Mouse (Mus musculus) midbrain, embryonic 13.5 days (tissue): ENCODE measurements around the gene Hpcal1. TPM values are rescaled to one million over a fixed set of nuclear protein-coding genes. Genes with fewer than 3 reads are reported as not detected.
"Not testable (repeated sequence)": the region's sequence is repeated elsewhere in the genome, so short reads cannot be mapped to it uniquely, and the experiment has no call there.

Experiments used
- ATAC-seq: fragments of 200-750 bp; cut with Nextera tagmentation; 2 replicates; pipeline ENCODE4 v1.8.0; 2017; ENCODE audit warnings: mild to moderate bottlenecking, moderate TSS enrichment, moderate library complexity
- H3K27ac ChIP-seq: fragments of 300-500 bp; sonication (generic); 2 replicates; pipeline ENCODE4 v1.5.1; 2015; ENCODE audit warnings: inconsistent platforms, mild to moderate bottlenecking, moderate library complexity
- H3K27me3 ChIP-seq: fragments of 300-500 bp; sonication (generic); 2 replicates; pipeline ENCODE4 v1.6.1; 2015; ENCODE audit warnings: mild to moderate bottlenecking, inconsistent platforms
- H3K36me3 ChIP-seq: fragments of 300-500 bp; sonication (generic); 2 replicates; pipeline ENCODE4 v1.6.1; 2015; ENCODE audit warnings: mild to moderate bottlenecking, inconsistent platforms
- H3K4me1 ChIP-seq: fragments of 300-500 bp; sonication (generic); replicated peaks from 2 replicates; pipeline ENCODE4 v1.6.1; 2015; ENCODE audit warnings: inconsistent platforms
- H3K4me2 ChIP-seq: fragments of 300-500 bp; sonication (generic); replicated peaks from 2 replicates; pipeline ENCODE4 v1.6.1; 2015; ENCODE audit warnings: moderate library complexity, mild to moderate bottlenecking, inconsistent platforms
- H3K4me3 ChIP-seq: fragments of 300-500 bp; sonication (generic); replicated peaks from 2 replicates; pipeline ENCODE4 v1.5.1; 2015; ENCODE audit warnings: mild to moderate bottlenecking, inconsistent platforms
- H3K9ac ChIP-seq: fragments of 300-500 bp; sonication (generic); replicated peaks from 2 replicates; pipeline ENCODE4 v1.6.1; 2015; ENCODE audit warnings: mild to moderate bottlenecking, inconsistent platforms
- H3K9me3 ChIP-seq: fragments of 300-500 bp; sonication (generic); 2 replicates; pipeline ENCODE4 v1.6.1; 2016; ENCODE audit warnings: mild to moderate bottlenecking, inconsistent platforms
- WGBS: fragments of 180-500 bp; shearing (Covaris S2); methylation state at CpG from one replicate; pipeline ENCODE4 v1.1.7; 2015; 5-methylcytosine and 5-hydroxymethylcytosine counted together
- polyA plus RNA-seq: library from polyadenylated mRNA; unstranded; fragments of >200 nt; fragmentation: Nextera tagmentation; extraction: Ambion mirVana; gene quantifications from 2 replicates; pipeline ENCODE4 v1.2.1, GENCODE M21; 2015

Gene Hpcal1
- polyA plus RNA-seq, 1 experiment from 2014 or later, result 50.7 TPM

DNA sequence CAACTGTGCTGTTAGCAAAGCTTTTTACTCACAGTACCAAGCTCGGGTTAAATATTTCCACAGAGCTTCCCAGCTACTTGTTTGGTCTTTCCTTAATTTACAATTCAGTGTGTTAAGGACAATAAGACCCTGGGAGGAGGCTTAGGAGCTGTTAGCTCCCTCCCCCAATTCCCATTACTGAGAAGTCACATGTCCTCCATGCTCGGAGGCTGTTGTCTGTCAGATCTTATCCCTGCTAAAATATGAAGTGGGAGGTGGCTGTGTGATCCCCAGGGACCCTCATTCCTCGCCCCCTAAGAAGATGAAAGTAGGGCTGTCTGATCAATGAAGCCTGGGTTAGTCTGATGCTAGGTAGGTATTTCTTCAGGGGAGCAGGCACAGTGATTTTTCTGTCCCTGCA lies 88.4 kb downstream of the Hpcal1 start:
- peak overlapping the region; percentile 25; the same call in 1 of the 2 replicates for H3K27ac ChIP-seq
- ATAC-seq, result peak; percentile 80
- H3K4me3 ChIP-seq, result no peak overlapping the region
- H3K36me3 ChIP-seq, result no peaks in the 10 kb centered on the region
- no peak overlapping the region for H3K4me2 ChIP-seq
- peaks cover 7% of the 10 kb centered on the region for H3K4me1 ChIP-seq
- H3K27me3 ChIP-seq, result no peaks in the 10 kb centered on the region
- H3K9ac ChIP-seq, result no peak overlapping the region
- 11% methylated on average over 3 of the region's 3 CpGs for WGBS
- no peaks in the 10 kb centered on the region for H3K9me3 ChIP-seq

- Histone ChIP-seq H3K36me3 (peaks cover 12% of the 10 kb centered on the region), H3K27ac (no peak overlapping the region), H3K9ac (no peak overlapping the region), H3K9me3 (no peaks in the 10 kb centered on the region), H3K4me1 (no peaks in the 10 kb centered on the region), H3K4me3 (no peak overlapping the region), H3K4me2 (no peak overlapping the region), H3K27me3 (no peaks in the 10 kb centered on the region)
- ATAC-seq, result no peak
- WGBS, result 55% methylated on average over 3 of the region's 3 CpGs
Measured at GRCm38 (mm10) chr12:17789486-17789885, 98.8 kb downstream of the Hpcal1 start.

GRCm38 (mm10) chr12:17791111-17791510 lies 100.5 kb downstream of the Hpcal1 start:
- no peaks in the 10 kb centered on the region for H3K9me3 ChIP-seq
- H3K4me2 ChIP-seq, result no peak overlapping the region
- 89% methylated on average over 6 of the region's 6 CpGs for WGBS
- no peak overlapping the region for H3K4me3 ChIP-seq
- H3K9ac ChIP-seq, result no peak overlapping the region
- ATAC-seq, result no peak
- no peaks in the 10 kb centered on the region for H3K27me3 ChIP-seq
- H3K27ac ChIP-seq, result no peak overlapping the region
- H3K36me3 ChIP-seq, result peaks cover 11% of the 10 kb centered on the region
- no peaks in the 10 kb centered on the region for H3K4me1 ChIP-seq

GRCm38 (mm10) chr12:17792756-17793155 lies 102.1 kb downstream of the Hpcal1 start:
- H3K4me1 ChIP-seq, result no peaks in the 10 kb centered on the region
- 95% methylated on average over 1 of the region's 1 CpGs for WGBS
- ATAC-seq, result no peak

DNA sequence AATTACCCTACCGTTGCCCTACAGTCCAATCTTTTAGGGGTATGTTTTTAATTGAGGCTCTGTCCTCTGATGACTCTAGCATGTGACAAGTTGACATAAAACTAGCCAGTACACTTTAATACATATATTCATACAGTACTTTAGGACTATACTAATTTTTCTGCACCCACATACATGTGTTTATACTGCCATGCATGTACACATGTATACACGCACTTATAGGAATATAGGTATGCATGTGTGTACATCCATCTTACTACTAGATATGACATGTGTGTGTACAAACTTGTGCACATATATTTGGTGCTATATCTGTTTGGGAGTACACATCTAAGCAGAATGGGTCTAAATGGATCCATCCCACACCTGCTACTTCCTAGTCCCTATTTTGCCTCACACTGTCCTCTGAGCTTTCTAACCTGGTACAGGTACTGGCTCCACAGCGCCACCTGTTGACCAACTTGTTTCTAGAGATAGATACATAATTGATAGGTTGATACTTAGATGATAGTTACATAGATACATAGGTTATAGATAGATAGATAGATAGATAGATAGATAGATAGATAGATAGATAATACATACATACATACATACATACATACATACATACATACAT lies 105.1 kb downstream of the Hpcal1 start:
- ATAC-seq, result peak; percentile 62
- Histone ChIP-seq H3K27me3 (no peaks in the 10 kb centered on the region), H3K27ac (no peak overlapping the region), H3K36me3 (no peaks in the 10 kb centered on the region; the same call in 1 of the 2 replicates), H3K4me3 (no peak overlapping the region), H3K9me3 (no peaks in the 10 kb centered on the region), H3K4me2 (no peak overlapping the region), H3K9ac (no peak overlapping the region), H3K4me1 (no peaks in the 10 kb centered on the region)
- 65% methylated on average over 3 of the region's 3 CpGs for WGBS

More at GRCm38 (mm10) chr12:17792756-17793155, 102.1 kb downstream of the Hpcal1 start:
- Histone ChIP-seq H3K36me3 (no peaks in the 10 kb centered on the region; the same call in 1 of the 2 replicates), H3K27ac (no peak overlapping the region), H3K9ac (no peak overlapping the region), H3K4me3 (no peak overlapping the region), H3K27me3 (no peaks in the 10 kb centered on the region), H3K4me2 (no peak overlapping the region), H3K9me3 (no peaks in the 10 kb centered on the region)

- not testable (repeated sequence) for H3K4me3 ChIP-seq, H3K36me3 ChIP-seq, H3K4me1 ChIP-seq, H3K9me3 ChIP-seq, H3K9ac ChIP-seq, ATAC-seq, H3K4me2 ChIP-seq, H3K27ac ChIP-seq, H3K27me3 ChIP-seq
- 90% methylated on average over 11 of the region's 11 CpGs for WGBS
Measured at GRCm38 (mm10) chr12:17798261-17798660, 107.6 kb downstream of the Hpcal1 start.

- 43% methylated on average over 2 of the region's 2 CpGs for whole genome bisulfite sequencing
- Histone ChIP-seq H3K4me1 (no peaks in the 10 kb centered on the region), H3K27me3 (no peaks in the 10 kb centered on the region)
Measured at GRCm38 (mm10) chr12:17808542-17808941, 117.9 kb downstream of the Hpcal1 start.

GRCm38 (mm10) chr12:17835279-17835678 lies 144.6 kb downstream of the Hpcal1 start:
- not testable (repeated sequence) for H3K9me3 ChIP-seq, H3K9ac ChIP-seq, H3K4me1 ChIP-seq, ATAC-seq, H3K27ac ChIP-seq, H3K27me3 ChIP-seq, H3K36me3 ChIP-seq, H3K4me2 ChIP-seq, H3K4me3 ChIP-seq
- WGBS, result 76% methylated on average over 1 of the region's 1 CpGs

More at GRCm38 (mm10) chr12:17808542-17808941, 117.9 kb downstream of the Hpcal1 start:
- Histone ChIP-seq H3K4me2 (no peak overlapping the region), H3K9ac (no peak overlapping the region), H3K36me3 (no peaks in the 10 kb centered on the region), H3K27ac (no peak overlapping the region), H3K9me3 (no peaks in the 10 kb centered on the region), H3K4me3 (no peak overlapping the region)
- ATAC-seq, result peak; percentile 70

Other genes with a start within 250 kb of the Hpcal1 start
- 185 and 189 TPM in 2 replicates for gene Odc1, start 146.1 kb upstream of the Hpcal1 start, polyA plus RNA-seq